Mouse (Mus musculus) myocyte (in vitro differentiated cells): ENCODE measurements at regions not wholly inside any gene's neighbourhood (a gene's known extent, or its start where the extent isn't known, plus 50 kb on each side); places are given as distances from the start of the nearest gene placed in this dataset.

Source experiments
- H3K27me3 ChIP-seq: one replicate; pipeline ENCODE4 v1.6.1; 2011; ENCODE audit not compliant: control insufficient read depth, insufficient read depth, insufficient read length
- H3K36me3 ChIP-seq: one replicate; pipeline ENCODE4 v1.6.1; 2011; ENCODE audit not compliant: control insufficient read depth, insufficient read depth
- H3K4me2 ChIP-seq: one replicate; pipeline ENCODE4 v1.6.1; 2011; ENCODE audit warnings: low read depth, control low read depth
- H3K4me3 ChIP-seq: one replicate; pipeline ENCODE4 v1.5.1; 2011; ENCODE audit warnings: mild to moderate bottlenecking, control low read depth, moderate library complexity
- H3K79me2 ChIP-seq: one replicate; pipeline ENCODE4 v1.6.1; 2011; ENCODE audit not compliant: control insufficient read depth, insufficient read depth
- H3ac ChIP-seq: one replicate; pipeline ENCODE4 v1.6.1; 2011; ENCODE audit not compliant: control insufficient read depth, insufficient read length
- CEBPB ChIP-seq: IDR thresholded peaks from 2 replicates; pipeline ENCODE4 v1.6.1; 2011; ENCODE audit warnings: mild to moderate bottlenecking, moderate library complexity; ENCODE audit not compliant: poor library complexity, insufficient read depth, severe bottlenecking
- E2F4 ChIP-seq: IDR thresholded peaks from one replicate; pipeline ENCODE4 v1.6.1; 2011; ENCODE audit warnings: mild to moderate bottlenecking, control low read depth, moderate library complexity; ENCODE audit not compliant: insufficient read depth
- MAX ChIP-seq: IDR thresholded peaks from one replicate; pipeline ENCODE4 v1.6.1; 2011; ENCODE audit warnings: low read depth, mild to moderate bottlenecking, control low read depth
- MYOD1 ChIP-seq, 3 experiments: IDR thresholded peaks; one replicate each; pipeline ENCODE4 v1.6.1; 2011; ENCODE audit warnings: control low read depth in 2 of 3, low read depth in 2 of 3, mild to moderate bottlenecking in 2 of 3, moderate library complexity in 1 of 3; ENCODE audit not compliant: insufficient read length in 2 of 3, control insufficient read depth in 1 of 3
- MYOG ChIP-seq, 3 experiments: IDR thresholded peaks; one replicate each; pipeline ENCODE4 v1.6.1; 2011; ENCODE audit warnings: control low read depth in 2 of 3, low read depth in 2 of 3, mild to moderate bottlenecking in 2 of 3; ENCODE audit not compliant: insufficient read length in 2 of 3, control insufficient read depth in 1 of 3, insufficient read depth in 1 of 3
- POLR2A ChIP-seq: IDR thresholded peaks from one replicate; pipeline ENCODE4 v1.6.1; 2011; ENCODE audit warnings: low read depth, mild to moderate bottlenecking, control low read depth, moderate library complexity; ENCODE audit not compliant: insufficient read length
- POLR2AphosphoS2 ChIP-seq: IDR thresholded peaks from one replicate; pipeline ENCODE4 v1.6.1; 2011; ENCODE audit warnings: low read depth, control low read depth; ENCODE audit not compliant: insufficient read length
- REST ChIP-seq: IDR thresholded peaks from one replicate; pipeline ENCODE4 v1.6.1; 2011; ENCODE audit warnings: mild to moderate bottlenecking, control low read depth, moderate library complexity; ENCODE audit not compliant: insufficient read depth, insufficient read length
- SRF ChIP-seq: IDR thresholded peaks from one replicate; pipeline ENCODE4 v1.6.1; 2011; ENCODE audit warnings: low read depth; ENCODE audit not compliant: control insufficient read depth, insufficient read length
- TCF12 ChIP-seq: IDR thresholded peaks from one replicate; pipeline ENCODE4 v1.6.1; 2011; ENCODE audit warnings: mild to moderate bottlenecking, control low read depth; ENCODE audit not compliant: poor library complexity, insufficient read depth, severe bottlenecking
- TCF3 ChIP-seq: IDR thresholded peaks from one replicate; pipeline ENCODE4 v1.6.1; 2011; ENCODE audit warnings: low read depth, control low read depth; ENCODE audit not compliant: insufficient read length
- USF1 ChIP-seq: IDR thresholded peaks from one replicate; pipeline ENCODE4 v1.6.1; 2011; ENCODE audit warnings: low read depth, mild to moderate bottlenecking, control low read depth, moderate library complexity

DNA sequence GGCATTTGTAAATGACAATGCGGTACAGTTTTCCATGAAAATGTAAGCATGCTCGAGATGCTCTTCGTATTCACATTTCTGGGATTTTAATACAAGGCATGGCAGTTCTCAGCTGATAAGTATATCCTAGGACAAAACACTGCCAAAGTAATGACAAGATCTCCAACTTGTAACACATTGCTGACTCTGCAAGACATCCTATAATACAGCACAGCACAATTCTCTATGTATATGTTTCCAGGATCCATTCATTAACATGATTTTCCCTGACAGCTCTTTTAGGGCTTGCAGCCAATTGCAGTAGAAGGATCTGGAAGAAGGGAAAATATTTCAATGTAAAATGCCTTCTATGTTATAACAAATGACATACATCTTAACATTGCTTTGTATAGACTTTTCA, 2346.1 kb upstream of the Gm12353 start:
- Histone ChIP-seq H3K4me3 (no peak overlapping the region), H3K27me3 (no peaks in the 10 kb centered on the region), H3K36me3 (no peaks in the 10 kb centered on the region), H3ac (no peak overlapping the region), H3K79me2 (no peaks in the 10 kb centered on the region), H3K4me2 (no peak overlapping the region)
- TF ChIP-seq POLR2AphosphoS2 (no peak), SRF (no peak), CEBPB (no peak), TCF3 (no peak)

DNA sequence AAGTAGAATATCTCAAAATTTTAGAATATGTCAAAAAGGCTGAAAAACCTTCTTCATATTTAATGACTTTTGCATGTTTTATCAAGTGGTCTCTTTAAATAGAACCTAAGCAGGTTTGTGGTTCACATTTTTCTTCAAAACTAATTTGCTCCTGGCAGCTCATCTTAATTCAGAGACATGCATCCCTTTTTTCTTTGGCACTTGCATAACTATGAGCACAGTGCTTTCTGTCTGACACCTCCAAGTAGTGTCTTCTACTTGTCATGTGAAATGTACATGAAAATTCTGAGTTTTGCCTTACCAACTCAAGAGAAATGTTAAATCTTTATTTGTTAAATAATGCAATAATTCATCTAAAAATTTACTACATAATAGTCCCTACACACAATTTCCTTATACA, 2343.5 kb upstream of the Gm12353 start:
- H3ac ChIP-seq: no peak overlapping the region
- H3K4me3 ChIP-seq: no peak overlapping the region
- H3K4me2 ChIP-seq: no peak overlapping the region
- H3K79me2 ChIP-seq: no peaks in the 10 kb centered on the region
- H3K27me3 ChIP-seq: no peaks in the 10 kb centered on the region
- H3K36me3 ChIP-seq: no peaks in the 10 kb centered on the region
- TF ChIP-seq REST: no peak

- TF ChIP-seq MYOD1 (IDR thresholded peaks at IDR 0.05; ENCODE audit: control insufficient read depth in 1 of 3, insufficient read length in 2 of 3, low read depth in 2 of 3) (no peak), CEBPB (no peak), TCF12 (no peak), POLR2AphosphoS2 (no peak), MYOG (IDR thresholded peaks at IDR 0.05; ENCODE audit: control insufficient read depth in 1 of 3, insufficient read depth in 1 of 3, insufficient read length in 2 of 3, low read depth in 2 of 3) (no peak), SRF (no peak), E2F4 (no peak), POLR2A (no peak), USF1 (no peak), MAX (no peak), REST (no peak), TCF3 (no peak)
- no peaks in the 10 kb centered on the region for H3K79me2 ChIP-seq
- H3K4me3 ChIP-seq: no peak overlapping the region
- no peaks in the 10 kb centered on the region for H3K36me3 ChIP-seq
- no peaks in the 10 kb centered on the region for H3K27me3 ChIP-seq
- no peak overlapping the region for H3ac ChIP-seq
- H3K4me2 ChIP-seq: no peak overlapping the region
Measured at GRCm38 (mm10) chr4:17299131-17299530, 2306.1 kb upstream of the Gm12353 start.

DNA sequence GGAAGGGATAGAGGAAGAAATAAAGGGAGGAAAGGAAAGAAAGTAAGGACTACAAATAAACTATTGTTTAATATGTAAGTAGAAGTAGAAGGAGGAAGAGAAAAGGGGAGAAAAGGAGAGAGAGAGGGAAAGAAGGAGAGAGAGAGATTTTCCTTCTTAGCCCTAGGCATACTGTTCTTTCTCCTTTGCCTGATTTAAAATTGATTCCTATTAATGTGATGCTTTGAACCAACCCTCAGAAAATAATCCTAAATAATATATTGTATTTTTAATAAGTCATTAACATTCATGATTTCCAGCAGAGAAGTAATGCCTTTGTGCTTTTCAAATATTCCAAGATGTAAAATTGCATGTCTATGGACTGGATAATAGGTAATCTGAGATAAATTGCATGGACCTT, 2286.2 kb upstream of the Gm12353 start:
- H3K27me3 ChIP-seq: no peaks in the 10 kb centered on the region
- H3K4me3 ChIP-seq: no peak overlapping the region
- H3K79me2 ChIP-seq: no peaks in the 10 kb centered on the region
- H3K36me3 ChIP-seq: no peaks in the 10 kb centered on the region
- TF ChIP-seq MYOD1 (IDR thresholded peaks at IDR 0.05; ENCODE audit: control insufficient read depth in 1 of 3, insufficient read length in 2 of 3, low read depth in 2 of 3) (no peak), REST (no peak), TCF12 (no peak), TCF3 (no peak), POLR2AphosphoS2 (no peak), MYOG (IDR thresholded peaks at IDR 0.05; ENCODE audit: control insufficient read depth in 1 of 3, insufficient read depth in 1 of 3, insufficient read length in 2 of 3, low read depth in 2 of 3) (no peak), E2F4 (no peak), SRF (no peak), USF1 (no peak), POLR2A (no peak), CEBPB (no peak), MAX (no peak)
- no peak overlapping the region for H3ac ChIP-seq
- H3K4me2 ChIP-seq: no peak overlapping the region

- H3K4me3 ChIP-seq: no peak overlapping the region
- no peaks in the 10 kb centered on the region for H3K27me3 ChIP-seq
- H3K36me3 ChIP-seq: no peaks in the 10 kb centered on the region
- no peak for TF ChIP-seq POLR2AphosphoS2
- no peak for TF ChIP-seq MAX
- no peak for TF ChIP-seq MYOG (IDR thresholded peaks at IDR 0.05; ENCODE audit: control insufficient read depth in 1 of 3, insufficient read depth in 1 of 3, insufficient read length in 2 of 3, low read depth in 2 of 3)
- TF ChIP-seq E2F4: no peak
- no peak for TF ChIP-seq TCF12
- no peak for TF ChIP-seq MYOD1 (IDR thresholded peaks at IDR 0.05; ENCODE audit: control insufficient read depth in 1 of 3, insufficient read length in 2 of 3, low read depth in 2 of 3)
- TF ChIP-seq USF1: no peak
- no peak for TF ChIP-seq CEBPB
- no peak for TF ChIP-seq SRF
- no peaks in the 10 kb centered on the region for H3K79me2 ChIP-seq
- no peak overlapping the region for H3K4me2 ChIP-seq
- H3ac ChIP-seq: no peak overlapping the region
Measured at GRCm38 (mm10) chr4:17348026-17348425, 2257.2 kb upstream of the Gm12353 start.
